Mouse (Mus musculus): ENCODE measurements around the gene Nme6. TPM values are rescaled to one million over a fixed set of nuclear protein-coding genes. Genes with fewer than 3 reads are reported as not detected.
A peak's percentile ranks its signal among the peaks of the same experiment; 100 is the strongest.

Nme6 gene
- polyA plus RNA-seq, 1 experiment from 2014 or later, result 58.1 TPM

DNA sequence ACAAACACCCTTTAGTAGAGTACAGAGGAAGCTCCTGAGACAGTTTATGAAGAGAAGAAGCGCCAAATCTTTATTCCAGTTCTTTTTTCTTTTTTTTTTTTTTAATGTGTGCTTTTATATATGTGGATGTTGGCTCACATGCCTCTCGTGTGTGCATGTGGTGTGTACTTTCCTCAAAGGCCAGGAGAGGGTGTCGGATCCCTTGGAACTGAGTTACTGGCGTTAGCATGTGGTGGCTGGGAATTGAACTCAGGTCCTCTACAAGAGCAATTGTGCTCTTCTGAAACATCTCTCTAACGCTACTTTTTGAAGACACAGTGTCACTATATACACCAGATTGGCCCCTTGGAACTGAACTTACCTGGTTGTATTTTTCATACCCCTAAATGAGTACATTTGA, 45.1 kb downstream of the Nme6 start:
- Histone ChIP-seq H3K9me3 (replicated peaks; ENCODE audit: control insufficient read depth, low read length) (no peaks in the 10 kb centered on the region), H3K4me2 (ENCODE audit: low read depth, low read length) (peak overlapping the region; percentile 84), H3K27me3 (ENCODE audit: control insufficient read depth, insufficient read depth, low read length) (no peaks in the 10 kb centered on the region), H3K4me3 (ENCODE audit: low read length) (peak overlapping the region; percentile 97; the same call in 1 of the 2 replicates), H3K9ac (ENCODE audit: low read length) (peak overlapping the region; percentile 98; the same call in 1 of the 2 replicates), H3K4me1 (ENCODE audit: control insufficient read depth, insufficient read depth, low read length) (peaks cover 13% of the 10 kb centered on the region), H3K27ac (ENCODE audit: low read length) (no peak overlapping the region), H3K36me3 (ENCODE audit: control insufficient read depth, insufficient read depth) (peaks cover 37% of the 10 kb centered on the region)
- 88% methylated on average over 5 of the region's 5 CpGs for WGBS
- no peak for ATAC-seq (replicated peaks; ENCODE audit: extremely low read depth, insufficient read depth, low FRiP score)

DNA sequence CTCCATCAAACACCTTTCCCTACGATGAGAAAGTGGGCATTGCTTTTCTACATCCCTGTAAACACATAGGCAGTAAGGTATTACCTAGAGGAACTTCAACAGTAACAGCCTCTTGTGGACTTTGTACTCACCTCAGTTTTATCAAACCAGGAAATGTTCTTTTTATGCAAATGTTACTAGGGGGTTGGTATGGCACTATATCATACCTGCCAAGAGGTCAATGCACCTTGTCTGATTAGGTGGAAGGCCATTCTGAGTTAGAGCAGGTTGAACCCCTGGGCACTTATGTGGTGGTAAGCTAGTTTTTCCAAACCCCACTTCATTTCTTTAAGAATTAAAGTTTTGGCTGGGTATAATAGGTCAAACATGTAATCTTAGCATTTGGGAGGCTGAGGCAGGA, 46.8 kb downstream of the Nme6 start:
- Histone ChIP-seq H3K27ac (ENCODE audit: low read length) (no peak overlapping the region), H3K9me3 (replicated peaks; ENCODE audit: control insufficient read depth, low read length) (no peaks in the 10 kb centered on the region), H3K9ac (ENCODE audit: low read length) (no peak overlapping the region), H3K27me3 (ENCODE audit: control insufficient read depth, insufficient read depth, low read length) (no peaks in the 10 kb centered on the region), H3K36me3 (ENCODE audit: control insufficient read depth, insufficient read depth) (peaks cover 52% of the 10 kb centered on the region), H3K4me2 (ENCODE audit: low read depth, low read length) (no peak overlapping the region), H3K4me1 (ENCODE audit: control insufficient read depth, insufficient read depth, low read length) (peaks cover 13% of the 10 kb centered on the region), H3K4me3 (ENCODE audit: low read length) (no peak overlapping the region)
- 90% methylated on average over 1 of the region's 1 CpGs for WGBS
- no peak for ATAC-seq (replicated peaks; ENCODE audit: extremely low read depth, insufficient read depth, low FRiP score)

DNA sequence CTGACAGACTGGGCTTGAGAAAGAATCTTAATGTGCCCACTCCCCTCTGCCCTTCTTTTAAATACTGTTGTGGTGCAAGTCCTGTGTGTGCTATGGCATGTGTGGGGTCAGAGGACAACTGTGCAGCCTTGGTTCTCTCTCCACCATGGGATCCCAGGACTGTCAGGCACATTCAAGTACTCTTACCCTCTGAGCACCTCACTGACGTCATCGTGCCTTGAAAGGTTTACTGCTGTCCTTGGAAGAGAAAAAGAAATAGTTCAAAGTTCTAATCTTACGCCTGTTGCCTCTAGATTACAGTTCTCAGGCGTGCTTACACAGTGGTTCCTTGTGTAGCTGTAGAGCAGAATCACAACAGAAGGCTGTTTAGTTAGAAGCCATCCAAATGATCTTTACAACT, 53.7 kb downstream of the Nme6 start:
- Histone ChIP-seq H3K4me1 (ENCODE audit: control insufficient read depth, insufficient read depth, low read length) (no peaks in the 10 kb centered on the region), H3K36me3 (ENCODE audit: control insufficient read depth, insufficient read depth) (peaks cover 82% of the 10 kb centered on the region), H3K4me2 (ENCODE audit: low read depth, low read length) (no peak overlapping the region), H3K27ac (ENCODE audit: low read length) (no peak overlapping the region), H3K9me3 (replicated peaks; ENCODE audit: control insufficient read depth, low read length) (no peaks in the 10 kb centered on the region), H3K4me3 (ENCODE audit: low read length) (no peak overlapping the region), H3K27me3 (ENCODE audit: control insufficient read depth, insufficient read depth, low read length) (no peaks in the 10 kb centered on the region), H3K9ac (ENCODE audit: low read length) (no peak overlapping the region)
- 58% methylated on average over 4 of the region's 4 CpGs for WGBS
- ATAC-seq (replicated peaks; ENCODE audit: extremely low read depth, insufficient read depth, low FRiP score), result no peak

DNA sequence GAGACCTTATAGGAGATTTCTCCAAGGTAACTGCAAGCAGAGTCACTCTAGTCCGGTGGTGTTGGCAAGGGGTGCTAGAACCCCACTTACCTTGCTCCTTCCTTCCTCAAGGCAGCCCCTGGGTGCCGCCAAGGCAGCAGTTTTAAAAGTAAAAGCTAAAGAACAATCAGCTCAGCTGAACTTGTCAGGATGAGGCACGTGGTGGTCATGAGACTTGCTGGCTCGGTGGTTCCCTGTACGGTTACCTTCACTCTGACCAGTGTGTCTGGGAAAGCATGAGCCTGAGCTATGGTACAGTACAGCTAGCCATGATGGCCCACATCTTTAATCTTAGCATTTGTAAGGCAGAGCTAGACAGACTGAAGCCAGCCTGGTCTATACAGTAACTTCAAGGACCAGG, 54.8 kb downstream of the Nme6 start:
- H3K36me3 ChIP-seq (ENCODE audit: control insufficient read depth, insufficient read depth), result peaks cover 88% of the 10 kb centered on the region
- H3K4me1 ChIP-seq (ENCODE audit: control insufficient read depth, insufficient read depth, low read length), result no peaks in the 10 kb centered on the region
- H3K9ac ChIP-seq (ENCODE audit: low read length), result no peak overlapping the region
- no peaks in the 10 kb centered on the region for H3K27me3 ChIP-seq (ENCODE audit: control insufficient read depth, insufficient read depth, low read length)
- H3K9me3 ChIP-seq (replicated peaks; ENCODE audit: control insufficient read depth, low read length), result no peaks in the 10 kb centered on the region
- ATAC-seq (replicated peaks; ENCODE audit: extremely low read depth, insufficient read depth, low FRiP score), result no peak
- H3K27ac ChIP-seq (ENCODE audit: low read length), result no peak overlapping the region
- 92% methylated on average over 5 of the region's 5 CpGs for WGBS
- H3K4me2 ChIP-seq (ENCODE audit: low read depth, low read length), result no peak overlapping the region
- H3K4me3 ChIP-seq (ENCODE audit: low read length), result no peak overlapping the region

DNA sequence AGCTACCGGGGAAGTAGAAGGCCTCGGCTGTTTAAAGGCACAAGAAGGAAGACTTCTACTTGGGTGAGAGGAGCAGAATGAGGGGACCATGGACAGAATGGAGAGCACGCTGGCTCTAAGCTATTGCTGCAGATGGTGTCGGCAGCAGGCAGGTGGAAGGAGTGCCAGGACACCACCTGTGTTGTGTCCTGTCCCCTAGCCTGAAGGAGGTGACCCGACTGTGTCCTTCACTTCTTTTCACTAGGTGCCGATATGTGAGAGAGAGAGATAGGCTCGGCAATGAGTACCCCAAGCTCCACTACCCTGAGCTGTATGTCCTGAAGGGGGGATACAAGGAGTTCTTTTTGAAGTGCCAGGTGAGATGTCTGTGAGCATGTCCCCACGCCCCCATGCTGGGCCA, 59.0 kb downstream of the Nme6 start:
- WGBS, result 86% methylated on average over 8 of the region's 8 CpGs
- H3K27me3 ChIP-seq (ENCODE audit: control insufficient read depth, insufficient read depth, low read length), result no peaks in the 10 kb centered on the region
- no peak overlapping the region for H3K4me2 ChIP-seq (ENCODE audit: low read depth, low read length)
- ATAC-seq (replicated peaks; ENCODE audit: extremely low read depth, insufficient read depth, low FRiP score), result no peak
- no peak overlapping the region for H3K4me3 ChIP-seq (ENCODE audit: low read length)
- no peak overlapping the region for H3K27ac ChIP-seq (ENCODE audit: low read length)
- H3K9me3 ChIP-seq (replicated peaks; ENCODE audit: control insufficient read depth, low read length), result no peaks in the 10 kb centered on the region
- H3K9ac ChIP-seq (ENCODE audit: low read length), result no peak overlapping the region
- peaks cover 10% of the 10 kb centered on the region for H3K4me1 ChIP-seq (ENCODE audit: control insufficient read depth, insufficient read depth, low read length)
- H3K36me3 ChIP-seq (ENCODE audit: control insufficient read depth, insufficient read depth), result peaks cover 63% of the 10 kb centered on the region

Small RNA genes lying within 50 kb of the gene (microRNA-seq; reads per million reads assigned to microRNA genes)
- 0.79 reads per million for gene Mir7089

Other genes with a start within 250 kb of the Nme6 start
- gene Fbxw24, start 206.7 kb upstream of the Nme6 start, polyA plus RNA-seq (2015; fragmentation: Nextera tagmentation; extraction: Ambion mirVana), result not detected in 2 replicates
- gene Fbxw25, start 168.1 kb upstream of the Nme6 start, polyA plus RNA-seq (2015; fragmentation: Nextera tagmentation; extraction: Ambion mirVana), result not detected in 2 replicates
- gene Fbxw18, start 130.0 kb upstream of the Nme6 start, polyA plus RNA-seq (2015; fragmentation: Nextera tagmentation; extraction: Ambion mirVana), result not detected in 2 replicates
- gene Fbxw26, start 86.7 kb upstream of the Nme6 start, polyA plus RNA-seq (2015; fragmentation: Nextera tagmentation; extraction: Ambion mirVana), result not detected in 2 replicates
- not detected in 2 replicates for gene Fbxw27, start 42.1 kb upstream of the Nme6 start, polyA plus RNA-seq (2015; fragmentation: Nextera tagmentation; extraction: Ambion mirVana)
- gene Spink8, start 20.5 kb upstream of the Nme6 start, polyA plus RNA-seq (2015; fragmentation: Nextera tagmentation; extraction: Ambion mirVana), result 0.26 TPM in 1 of 2 replicates, not detected in the other
- 1.3 and 2.1 TPM in 2 replicates for gene Camp, start 16.9 kb downstream of the Nme6 start, polyA plus RNA-seq (2015; fragmentation: Nextera tagmentation; extraction: Ambion mirVana)
- 14.2 and 14.3 TPM in 2 replicates for gene Cdc25a, start 42.8 kb downstream of the Nme6 start, polyA plus RNA-seq (2015; fragmentation: Nextera tagmentation; extraction: Ambion mirVana)
- 88.0 and 89.1 TPM in 2 replicates for gene Map4, start 98.7 kb downstream of the Nme6 start, polyA plus RNA-seq (2015; fragmentation: Nextera tagmentation; extraction: Ambion mirVana)

All from heart, embryonic 16.5 days (tissue).